Mouse (Mus musculus) stomach, postnatal 0 days (tissue): Measurements from ENCODE around the gene Igfn1.

Source experiments
- CTCF ChIP-seq: IDR thresholded peaks from 2 replicates; pipeline ENCODE4 v1.5.1; 2016; ENCODE audit warnings: antibody characterized with exemption, low read depth, mild to moderate bottlenecking, moderate library complexity
- EP300 ChIP-seq: optimal IDR thresholded peaks from 2 replicates; pipeline ENCODE3; 2016; ENCODE audit warnings: antibody characterized with exemption

DNA sequence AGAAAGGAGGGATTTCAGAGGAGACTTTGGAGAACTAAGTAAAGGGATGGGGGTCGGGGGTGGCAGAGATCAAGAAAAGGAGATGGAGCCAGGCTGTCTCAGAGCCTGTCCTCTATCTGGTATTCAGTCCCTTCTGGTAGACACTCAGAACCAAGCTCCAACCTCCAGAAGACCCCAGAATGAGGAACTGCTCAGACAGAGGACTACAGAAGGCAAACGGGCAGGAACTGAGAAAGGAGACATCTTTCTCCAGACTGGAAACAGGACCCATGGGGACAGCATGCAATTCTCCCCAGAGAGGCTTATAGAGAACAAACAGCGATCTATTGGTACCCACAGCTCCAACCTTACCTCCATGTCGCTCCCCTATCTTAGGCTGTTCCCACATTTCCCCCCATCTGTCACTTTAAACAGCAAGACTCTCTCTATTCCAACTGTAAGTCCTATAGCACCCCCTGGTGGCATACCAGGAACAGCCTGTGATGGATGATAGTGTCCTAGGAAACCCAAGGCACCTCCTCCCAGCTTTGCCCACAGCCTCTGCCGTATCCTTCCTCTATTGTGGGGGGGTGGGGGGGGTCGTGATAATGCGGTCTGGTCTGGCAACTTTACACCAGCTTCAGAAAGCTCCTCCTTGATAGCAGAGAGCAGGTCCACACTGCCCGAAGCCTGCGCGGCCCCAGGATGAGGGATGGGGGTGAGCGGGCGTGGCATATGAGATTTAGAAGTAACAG lies 61.4 kb downstream of the Igfn1 start:
- TF ChIP-seq EP300 (no peak), CTCF (peak; percentile 91)
